Mouse (Mus musculus) cortical plate, adult 2 months (tissue): ENCODE results near the gene Gramd1a.

Experiments
- CTCF ChIP-seq: fragments of 200-500 bp; IDR thresholded peaks from 2 replicates; pipeline ENCODE4 v1.5.1; 2011; ENCODE audit warnings: mild to moderate bottlenecking, control low read depth, low read length; ENCODE audit not compliant: insufficient read depth; ENCODE audit errors: extremely low read depth
- POLR2A ChIP-seq: fragments of 200-500 bp; IDR thresholded peaks from 2 replicates; pipeline ENCODE4 v1.6.1; 2011; ENCODE audit warnings: mild to moderate bottlenecking, low read length, control low read depth; ENCODE audit not compliant: insufficient read depth; ENCODE audit errors: extremely low read depth

DNA sequence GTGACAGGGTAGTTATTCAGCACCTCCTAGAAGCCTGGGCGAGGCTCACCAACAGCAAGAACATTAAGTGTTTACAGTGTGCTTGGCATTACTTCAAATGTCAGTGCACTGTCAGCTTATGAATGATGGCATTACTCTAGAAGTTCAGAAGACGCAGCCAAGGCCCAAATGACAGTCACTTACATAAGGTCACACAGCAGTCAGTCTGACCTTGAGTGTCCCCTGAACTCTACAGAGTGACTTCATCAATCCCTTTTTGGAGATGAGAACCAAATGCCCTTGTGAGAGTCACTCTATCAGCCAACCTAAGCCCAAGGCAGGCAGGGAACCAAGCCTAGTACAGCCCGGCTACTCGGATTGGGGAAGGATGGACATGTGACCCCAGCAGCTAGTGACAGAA lies 23.8 kb downstream of the Gramd1a start:
- TF ChIP-seq POLR2A (no peak), CTCF (no peak)
